Comparison of ENCODE assay signal across 32 mouse cellular contexts in the genomic region with DNA sequence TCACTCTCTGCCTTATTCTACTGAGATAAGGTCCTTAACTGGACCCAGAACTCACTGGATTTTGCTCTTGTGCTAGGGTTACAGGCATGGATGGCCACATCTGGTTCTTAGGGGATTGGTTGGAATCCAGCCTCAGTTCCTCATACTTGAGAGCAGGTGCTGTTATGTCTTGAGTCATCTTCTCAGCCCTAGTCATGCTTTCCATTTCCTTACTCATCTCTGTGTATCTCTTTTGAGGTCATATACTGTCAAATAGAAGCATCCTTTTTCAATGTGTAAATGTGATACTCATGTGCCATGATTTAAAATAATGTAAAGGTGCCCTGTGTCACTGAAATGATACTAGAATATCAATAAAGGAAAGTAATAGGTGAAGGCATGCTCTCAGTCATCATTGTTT.
"Had no signal": no experiment of that assay in that cellular context is flagged by ENCODE, and none has a peak within 500 bp of the region (broad histone marks: within the 10 kb centered on the region; RNA-seq: fewer than 3 reads in every experiment).

No protein-coding gene starts in this region.

- H3K9me3 ChIP-seq: limb, embryonic 10.5 days; limb, embryonic 12.5 days; limb, embryonic 13.5 days; limb, embryonic 15.5 days; liver, embryonic 12.5 days; liver, embryonic 13.5 days; liver, embryonic 15.5 days; lung, embryonic 15.5 days; megakaryocyte, embryonic 14.5 days; midbrain, embryonic 10.5 days; midbrain, embryonic 12.5 days; midbrain, embryonic 13.5 days; midbrain, embryonic 15.5 days; neural tube, embryonic 12.5 days had no signal

- H3K27me3 ChIP-seq: limb, embryonic 12.5 days; limb, embryonic 13.5 days; limb, embryonic 15.5 days; liver, embryonic 12.5 days; liver, embryonic 13.5 days; liver, embryonic 15.5 days; lung, embryonic 15.5 days; megakaryocyte, embryonic 14.5 days; midbrain, embryonic 12.5 days; midbrain, embryonic 13.5 days; midbrain, embryonic 15.5 days; neural tube, embryonic 12.5 days had no signal

- DNase-seq: left cerebral cortex, postnatal 4 days; liver; liver, embryonic 13.5 days; liver, postnatal 0 days; lung, adult 18-20 months; lung, adult 2 months; lung, embryonic 14.5 days; lung, postnatal 10 days; lung, postnatal 14 days; lung, postnatal 36 days; lung, postnatal 4 days; midbrain, embryonic 14.5 days had no signal

- H3K4me1 ChIP-seq: limb, embryonic 10.5 days; limb, embryonic 12.5 days; limb, embryonic 13.5 days; limb, embryonic 15.5 days; liver, embryonic 12.5 days; liver, embryonic 13.5 days; liver, embryonic 15.5 days; lung, embryonic 15.5 days; megakaryocyte, embryonic 14.5 days; midbrain, embryonic 10.5 days; midbrain, embryonic 12.5 days; midbrain, embryonic 13.5 days; midbrain, embryonic 15.5 days; neural tube, embryonic 12.5 days had no signal

- H3K4me2 ChIP-seq: limb, embryonic 12.5 days; limb, embryonic 13.5 days; limb, embryonic 15.5 days; liver, embryonic 11.5 days; liver, embryonic 12.5 days; liver, embryonic 13.5 days; liver, embryonic 15.5 days; lung, embryonic 14.5 days; lung, embryonic 15.5 days; midbrain, embryonic 11.5 days; midbrain, embryonic 12.5 days; midbrain, embryonic 13.5 days; midbrain, embryonic 15.5 days; neural tube, embryonic 12.5 days had no signal

- H3K27ac ChIP-seq: limb, embryonic 10.5 days; limb, embryonic 12.5 days; limb, embryonic 13.5 days; limb, embryonic 15.5 days; liver, embryonic 12.5 days; liver, embryonic 13.5 days; liver, embryonic 14.5 days; liver, embryonic 15.5 days; lung, embryonic 15.5 days; macrophage; midbrain, embryonic 10.5 days; midbrain, embryonic 12.5 days; midbrain, embryonic 13.5 days; midbrain, embryonic 15.5 days; neural tube, embryonic 12.5 days had no signal

- H3K9ac ChIP-seq: limb, embryonic 12.5 days; limb, embryonic 13.5 days; limb, embryonic 15.5 days; liver, embryonic 12.5 days; liver, embryonic 13.5 days; liver, embryonic 14.5 days; liver, embryonic 15.5 days; liver, postnatal 0 days; lung, embryonic 14.5 days; lung, embryonic 15.5 days; midbrain, embryonic 12.5 days; midbrain, embryonic 13.5 days; midbrain, embryonic 15.5 days; neural tube, embryonic 12.5 days had no signal

- H3K4me3 ChIP-seq: limb, embryonic 10.5 days; limb, embryonic 12.5 days; limb, embryonic 13.5 days; limb, embryonic 15.5 days; liver, embryonic 12.5 days; liver, embryonic 13.5 days; liver, embryonic 15.5 days; lung, embryonic 15.5 days; megakaryocyte, embryonic 14.5 days; midbrain, embryonic 10.5 days; midbrain, embryonic 12.5 days; midbrain, embryonic 13.5 days; midbrain, embryonic 15.5 days; myocyte; neural tube, embryonic 12.5 days had no signal

- ATAC-seq: liver, embryonic 12.5 days; liver, postnatal 0 days; lung, postnatal 0 days; midbrain, embryonic 13.5 days; midbrain, embryonic 15.5 days; midbrain, embryonic 16.5 days had no signal

- H3K36me3 ChIP-seq: limb, embryonic 10.5 days; limb, embryonic 12.5 days; limb, embryonic 13.5 days; limb, embryonic 15.5 days; liver, embryonic 12.5 days; liver, embryonic 13.5 days; liver, embryonic 15.5 days; lung, embryonic 15.5 days; midbrain, embryonic 10.5 days; midbrain, embryonic 12.5 days; midbrain, embryonic 13.5 days; midbrain, embryonic 15.5 days; neural tube, embryonic 12.5 days had no signal
